Mouse (Mus musculus): ENCODE measurements around the gene Rnpepl1.

Gene Rnpepl1

DNA sequence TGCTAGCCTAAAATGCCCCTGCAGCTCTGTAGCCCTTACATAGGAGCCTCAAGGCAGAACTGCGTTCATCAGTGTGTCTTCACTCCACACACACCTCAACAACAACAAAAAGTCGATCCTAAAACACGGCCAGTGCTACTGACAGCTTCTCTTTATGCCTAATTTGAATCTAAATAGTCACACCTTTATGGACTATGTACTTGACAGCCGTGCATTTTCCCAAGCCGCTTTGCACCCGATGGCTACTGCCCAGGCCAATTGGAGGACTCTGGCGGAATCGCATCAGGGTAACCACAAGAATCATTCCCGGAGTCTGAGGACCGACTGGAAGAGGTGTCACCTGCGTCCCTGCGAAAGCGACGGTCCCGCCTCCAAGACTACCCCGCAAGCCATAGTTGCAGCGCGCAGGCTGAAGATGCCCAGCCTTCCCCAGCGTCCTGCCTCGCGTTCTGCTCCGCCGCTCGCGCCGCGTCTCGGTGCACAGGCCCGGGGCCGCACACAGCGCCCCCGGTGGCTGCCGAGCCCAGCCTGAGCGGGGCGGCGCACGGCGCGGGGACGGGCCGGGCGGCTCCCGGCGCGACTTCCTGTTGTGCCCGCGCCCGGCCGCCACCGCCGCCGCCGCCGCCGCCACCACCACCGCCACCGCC lies at the start of gene Rnpepl1:
Gene Rnpepl1 (plus strand): TSS at position 545 of the 647 bp plus-strand sequence.
- in situ Hi-C loops (cut with MboI, MseI), result loop anchor here (25.0 kb wide), 2 partner anchors 1127 to 1823 kb away; no protein-coding TSS in a partner anchor

GRCm38 (mm10) chr1:92861503-92861902 lies 49.1 kb upstream of the Rnpepl1 start:
- in situ Hi-C loops (cut with MboI, MseI), result no loop called here

GRCm38 (mm10) chr1:92863268-92863667 lies 47.3 kb upstream of the Rnpepl1 start:
- in situ Hi-C loops (cut with MboI, MseI), result no loop called here

- in situ Hi-C loops (cut with MboI, MseI), result no loop called here
These were observed 44.4 kb upstream of the Rnpepl1 start for GRCm38 (mm10) chr1:92866170-92866569.

DNA sequence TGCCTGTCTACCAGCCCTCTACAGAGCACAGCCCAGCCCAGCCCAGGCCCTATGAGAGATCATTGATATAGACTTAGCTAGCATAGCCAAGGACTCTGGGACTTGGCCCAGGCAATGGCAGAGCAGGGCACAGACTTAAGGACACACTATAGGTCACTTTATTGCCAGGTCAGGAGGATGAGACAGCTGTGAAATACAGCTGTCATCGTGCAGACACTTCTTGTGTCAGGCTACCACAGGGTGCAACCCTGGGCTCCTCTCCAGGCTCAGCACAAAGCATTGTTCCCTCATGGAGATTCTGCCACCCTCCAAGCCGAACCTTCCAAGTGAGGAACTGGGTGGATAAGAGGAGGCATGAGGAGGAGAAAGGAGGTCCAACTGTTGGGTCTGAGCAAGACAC lies 40.6 kb upstream of the Rnpepl1 start:
- in situ Hi-C loops (cut with MboI, MseI), result no loop called here

DNA sequence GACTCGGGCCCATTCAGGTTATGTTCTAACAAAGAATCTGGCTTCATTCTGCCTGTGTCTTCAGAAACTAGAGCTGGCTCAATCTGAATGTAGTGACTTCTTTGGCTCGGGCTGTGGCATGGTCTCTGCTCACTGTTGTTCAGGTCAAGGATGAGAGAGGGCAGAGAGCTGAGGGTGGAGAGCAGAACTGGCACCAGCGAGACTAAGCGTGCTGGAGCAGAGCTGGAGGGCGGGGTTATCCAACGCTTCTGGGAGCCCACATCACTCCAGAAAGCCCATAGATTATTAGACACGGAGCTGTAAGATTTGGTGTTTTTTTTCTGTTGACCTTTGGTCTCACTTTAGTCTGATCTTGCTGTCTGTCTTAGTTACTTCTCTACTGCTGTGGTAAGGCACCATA lies 37.9 kb upstream of the Rnpepl1 start:
- in situ Hi-C loops (cut with MboI, MseI), result no loop called here

DNA sequence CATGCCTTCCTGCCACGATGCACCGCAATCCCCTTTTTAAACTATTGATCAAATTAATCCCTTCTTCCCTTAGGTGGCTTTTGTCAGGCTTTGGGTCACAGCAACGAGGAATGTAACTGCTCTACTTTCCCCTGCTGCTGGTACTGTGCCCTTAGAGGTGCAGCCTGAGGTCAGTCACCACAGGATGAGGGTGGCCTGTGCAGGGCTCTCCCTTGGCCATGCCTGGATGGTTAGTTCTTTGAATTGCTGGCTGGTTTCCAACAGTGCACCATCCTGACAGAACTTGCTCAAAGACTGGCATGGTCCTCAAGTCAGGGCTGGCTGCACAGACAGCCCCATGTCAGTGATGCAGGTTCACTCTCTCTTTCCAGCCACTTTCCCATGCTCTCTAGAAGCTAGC lies 36.6 kb upstream of the Rnpepl1 start:
- in situ Hi-C loops (cut with MboI, MseI), result no loop called here

- in situ Hi-C loops (cut with MboI, MseI), result no loop called here
These were observed 35.0 kb upstream of the Rnpepl1 start for GRCm38 (mm10) chr1:92875360-92876111.

GRCm38 (mm10) chr1:92877431-92877978 lies 33.1 kb upstream of the Rnpepl1 start:
- in situ Hi-C loops (cut with MboI, MseI), result no loop called here

DNA sequence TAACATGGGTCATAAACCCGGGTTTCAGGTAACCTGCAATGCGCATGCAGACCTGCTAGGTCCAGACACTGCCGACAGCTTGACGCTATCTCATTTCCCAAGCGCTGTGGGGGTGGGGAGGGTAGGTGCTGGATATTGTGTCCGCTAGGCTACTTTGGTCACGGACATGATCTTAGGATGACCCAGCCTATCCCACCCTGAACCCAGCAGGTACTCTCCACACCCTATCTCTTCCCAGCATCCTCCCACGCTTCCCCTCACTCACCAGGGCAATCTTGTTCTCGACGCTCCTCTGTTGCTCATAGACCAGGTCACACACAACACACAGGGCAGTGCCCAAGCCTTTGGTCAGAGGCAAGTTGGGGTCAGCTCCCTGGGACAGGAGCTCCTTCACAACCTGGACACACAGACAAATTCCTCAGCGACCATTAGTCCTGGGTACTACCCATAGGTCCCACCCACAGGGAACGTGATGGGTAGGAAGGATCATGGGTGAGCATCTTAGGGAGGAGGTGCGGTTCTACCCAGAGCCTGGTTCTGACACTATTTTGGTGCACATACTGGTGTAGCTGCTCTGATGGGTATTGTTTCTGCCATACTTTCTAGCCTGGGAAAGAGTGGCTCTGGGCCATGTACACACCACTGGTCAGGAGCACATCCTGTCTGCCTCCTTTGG lies 32.4 kb upstream of the Rnpepl1 start:
- in situ Hi-C loops (cut with MboI, MseI), result no loop called here

DNA sequence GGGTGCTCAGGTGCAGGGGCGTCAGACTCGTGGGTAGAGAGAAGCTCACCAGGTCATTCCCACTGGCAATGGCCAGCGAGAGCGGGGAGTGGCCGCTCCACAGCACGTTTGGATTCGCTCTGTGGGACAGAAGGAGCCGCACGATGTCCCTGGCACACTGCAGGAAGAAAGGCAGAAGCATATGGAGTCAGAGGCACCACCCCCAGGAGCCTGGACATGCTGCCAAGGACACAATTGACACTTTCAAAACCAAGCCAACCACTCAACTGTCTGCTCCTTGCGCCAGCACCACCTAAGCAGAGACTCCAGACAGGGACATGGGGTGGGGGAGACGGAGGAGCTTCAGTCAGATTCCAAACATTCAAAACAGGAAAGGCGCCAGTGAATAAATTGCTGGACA lies 31.3 kb upstream of the Rnpepl1 start:
- in situ Hi-C loops (cut with MboI, MseI), result no loop called here

DNA sequence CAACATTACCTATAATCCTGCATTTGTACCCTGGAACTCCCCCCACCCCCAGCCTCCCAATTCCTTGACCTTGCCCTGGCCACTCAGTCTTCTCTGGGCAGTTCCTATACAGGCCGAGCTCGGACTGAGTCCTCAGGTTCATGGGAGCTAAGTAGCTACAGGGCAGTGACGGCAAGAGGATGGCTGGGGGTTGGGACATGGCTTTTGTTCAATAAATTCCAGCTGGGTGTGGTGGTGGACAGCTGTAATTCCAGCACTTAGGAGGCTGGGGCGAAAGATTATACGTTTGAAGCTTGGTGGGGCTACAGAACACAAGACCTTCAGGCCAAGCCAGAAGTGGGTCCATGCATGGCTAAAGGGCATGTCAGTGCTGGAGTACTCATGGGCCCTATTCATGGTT lies 30.5 kb upstream of the Rnpepl1 start:
- in situ Hi-C loops (cut with MboI, MseI), result no loop called here

GRCm38 (mm10) chr1:92881982-92882381 lies 28.6 kb upstream of the Rnpepl1 start:
- in situ Hi-C loops (cut with MboI, MseI), result no loop called here

DNA sequence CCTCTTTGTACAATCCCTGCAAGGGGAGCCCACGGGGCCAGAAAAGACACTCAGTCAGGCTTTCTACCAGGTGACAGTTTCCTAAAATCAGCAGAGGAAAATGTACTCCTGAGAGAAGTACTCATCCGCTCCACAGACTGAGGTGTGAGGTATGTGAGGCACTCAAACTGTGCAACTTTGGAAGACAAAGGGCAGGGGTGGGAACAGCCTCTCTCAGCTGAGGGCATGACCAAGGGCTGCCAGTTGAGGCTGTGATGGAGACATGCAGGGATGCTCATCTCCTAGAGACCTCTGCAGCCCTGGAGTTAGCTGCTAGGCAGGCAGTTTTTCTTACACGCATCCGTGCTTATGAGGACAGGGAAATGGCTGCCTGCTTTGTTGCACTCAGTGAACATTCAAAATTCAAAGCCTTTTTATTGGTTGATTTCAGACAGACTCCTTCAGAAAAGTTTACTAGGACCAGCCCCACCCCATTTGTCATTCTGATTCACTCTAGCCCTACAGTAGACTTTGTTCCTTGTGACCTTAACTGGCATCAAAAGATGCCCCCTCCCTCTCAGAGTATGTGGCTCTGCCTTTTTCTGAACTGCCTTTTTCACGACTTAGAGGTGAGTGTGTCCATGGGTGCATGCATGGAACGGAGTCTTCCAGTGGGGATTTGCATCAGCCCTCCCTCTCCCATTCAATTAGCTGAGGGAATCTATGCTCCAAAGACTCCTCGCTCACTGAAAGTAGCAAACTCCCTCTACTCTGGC lies 21.5 kb upstream of the Rnpepl1 start:
- in situ Hi-C loops (cut with MboI, MseI), result no loop called here

DNA sequence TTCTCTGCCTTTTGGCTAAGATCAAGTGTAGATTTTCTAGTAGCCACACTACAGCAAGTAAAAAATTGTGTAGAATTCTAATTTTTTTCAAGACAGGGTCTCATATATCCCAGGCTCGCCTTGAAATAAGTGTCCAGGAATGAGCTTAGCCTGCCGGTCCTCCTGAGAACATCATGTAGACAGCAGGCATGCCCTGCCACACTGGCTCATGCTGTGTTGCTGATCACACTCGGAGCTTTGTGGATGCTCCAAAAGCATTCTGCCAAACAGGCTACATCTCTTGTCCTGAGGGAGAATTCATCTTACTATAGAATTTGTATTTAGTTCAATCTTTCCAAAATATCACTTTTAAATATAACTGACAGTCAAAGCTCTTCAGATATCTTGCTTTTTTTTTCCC lies 17.8 kb upstream of the Rnpepl1 start:
- in situ Hi-C loops (cut with MboI, MseI), result no loop called here

DNA sequence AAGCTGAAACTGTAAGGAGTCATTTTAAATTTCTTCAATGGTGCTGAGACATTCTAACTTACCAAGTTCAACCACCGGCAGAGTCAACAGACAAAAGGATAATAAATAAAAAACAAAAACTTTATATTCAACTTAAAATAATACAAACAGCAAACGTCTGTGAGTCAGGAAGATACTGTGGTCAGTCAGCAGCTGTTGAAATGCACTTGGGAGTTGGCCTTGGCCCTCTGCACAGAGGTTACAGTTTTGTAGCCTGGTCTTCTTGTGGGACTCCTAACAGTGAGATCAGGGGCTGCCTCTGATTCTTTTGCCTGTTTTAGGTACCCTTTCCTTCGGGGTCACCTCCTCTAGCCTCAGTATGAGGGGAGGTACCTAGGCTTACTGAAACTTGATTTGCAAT lies 16.7 kb upstream of the Rnpepl1 start:
- in situ Hi-C loops (cut with MboI, MseI), result no loop called here

GRCm38 (mm10) chr1:92895089-92895488 lies 15.5 kb upstream of the Rnpepl1 start:
- in situ Hi-C loops (cut with MboI, MseI), result no loop called here

GRCm38 (mm10) chr1:92902786-92903185 lies 7.8 kb upstream of the Rnpepl1 start, which contains the start of gene Ankmy1:
TSS of gene Ankmy1 (minus strand) at chr1:92902906.
- in situ Hi-C loops (cut with MboI, MseI), result loop anchor here (5.0 to 25.0 kb wide), 4 partner anchors 60 to 1815 kb away; no protein-coding TSS in a partner anchor

- in situ Hi-C loops (cut with MboI, MseI), result loop anchor here (5.0 to 25.0 kb wide), 4 partner anchors 61 to 1816 kb away; no protein-coding TSS in a partner anchor
These were observed 7.0 kb upstream of the Rnpepl1 start for GRCm38 (mm10) chr1:92903627-92904026.

- in situ Hi-C loops (cut with MboI, MseI), result loop anchor here (10.0 to 25.0 kb wide), 3 partner anchors 729 to 1819 kb away; no protein-coding TSS in a partner anchor
These were observed 4.8 kb upstream of the Rnpepl1 start for GRCm38 (mm10) chr1:92905703-92906310.

All from T-helper 17 cell (primary cell).